Mouse (Mus musculus): ENCODE measurements at regions not wholly inside any gene's neighbourhood (a gene's known extent, or its start where the extent isn't known, plus 50 kb on each side); places are given as distances from the start of the nearest gene placed in this dataset.

- H3K79me2 ChIP-seq (replicated peaks; ENCODE audit: control insufficient read depth, extremely low read depth, insufficient read depth, poor library complexity, severe bottlenecking): no peaks in the 10 kb centered on the region
- H3K9ac ChIP-seq (ENCODE audit: insufficient read depth, low read depth): no peak overlapping the region
- no peak overlapping the region for H3K4me2 ChIP-seq (ENCODE audit: insufficient read depth, low read depth, poor library complexity, severe bottlenecking)
- dilution Hi-C loops (cut with MboI; ENCODE audit: extremely low pct_ligation_motif_present, extremely low pct_unique_long_range_greater_than_20kb, low sequenced_read_pairs): no loop called here
- no peak for TF ChIP-seq NELFE (IDR thresholded peaks at IDR 0.05; ENCODE audit: low read depth, low read length)
- no peak for TF ChIP-seq RCOR1 (conservative IDR thresholded peaks at IDR 0.05; ENCODE audit: low read depth, low read length)
- no peak for TF ChIP-seq MAFK (IDR thresholded peaks at IDR 0.05; ENCODE audit: insufficient replicate concordance, low read length)
- TF ChIP-seq CHD2 (IDR thresholded peaks at IDR 0.05; ENCODE audit: low read length): no peak
- no peak for TF ChIP-seq RAD21 (IDR thresholded peaks at IDR 0.05; ENCODE audit: low read depth, low read length)
- TF ChIP-seq CHD1 (IDR thresholded peaks at IDR 0.05; ENCODE audit: low read depth, low read length): no peak
- no peak for TF ChIP-seq GABPA (IDR thresholded peaks at IDR 0.05; ENCODE audit: insufficient replicate concordance, low read depth, low read length)
- no peak for TF ChIP-seq HCFC1 (IDR thresholded peaks at IDR 0.05; ENCODE audit: low read depth, low read length)
- H3K4me1 ChIP-seq (ENCODE audit: control insufficient read depth in 1 of 2, insufficient read depth in 2 of 2): no peaks in the 10 kb centered on the region
- no peak overlapping the region for H3K27ac ChIP-seq (ENCODE audit: insufficient read depth, low read depth)
- H3K36me3 ChIP-seq (replicated peaks in 1 of 2; ENCODE audit: control insufficient read depth in 1 of 2, insufficient read depth in 1 of 2, low read length in 1 of 2): no peaks in the 10 kb centered on the region
- H3K4me3 ChIP-seq (replicated peaks in 1 of 3; ENCODE audit: low read depth in 2 of 3, low read length in 2 of 3, poor library complexity in 1 of 3): no peak overlapping the region
- no peak for DNase-seq (ENCODE audit: extremely low read depth)
- in situ Hi-C loops (cut with MboI; ENCODE audit: low pct_ligation_motif_present, low pct_unique_long_range_greater_than_20kb, low sequenced_read_pairs): no loop called here
- H3K27me3 ChIP-seq (replicated peaks): no peaks in the 10 kb centered on the region
- H3K9me3 ChIP-seq (replicated peaks; ENCODE audit: low read length): peaks cover 7% of the 10 kb centered on the region
Measured at GRCm38 (mm10) chr14:105830701-105831100, 65.9 kb downstream of the Spry2 start.

- DNase-seq (ENCODE audit: extremely low read depth): no peak
- dilution Hi-C loops (cut with MboI; ENCODE audit: extremely low pct_ligation_motif_present, extremely low pct_unique_long_range_greater_than_20kb, low sequenced_read_pairs): no loop called here
Measured at GRCm38 (mm10) chr14:105830301-105830700, 66.3 kb downstream of the Spry2 start.

More at GRCm38 (mm10) chr14:105830301-105830700, 66.3 kb downstream of the Spry2 start:
- H3K27ac ChIP-seq (ENCODE audit: insufficient read depth, low read depth): no peak overlapping the region
- no peaks in the 10 kb centered on the region for H3K36me3 ChIP-seq (replicated peaks in 1 of 2; ENCODE audit: control insufficient read depth in 1 of 2, insufficient read depth in 1 of 2, low read length in 1 of 2)
- TF ChIP-seq BHLHE40 (IDR thresholded peaks at IDR 0.05; ENCODE audit: low read depth, low read length) (no peak), HCFC1 (IDR thresholded peaks at IDR 0.05; ENCODE audit: low read depth, low read length) (no peak), MAFK (IDR thresholded peaks at IDR 0.05; ENCODE audit: insufficient replicate concordance, low read length) (no peak), SIN3A (IDR thresholded peaks at IDR 0.05; ENCODE audit: low read length) (no peak), ELF1 (IDR thresholded peaks at IDR 0.05; ENCODE audit: low read depth, low read length) (no peak), ZKSCAN1 (IDR thresholded peaks at IDR 0.05; ENCODE audit: borderline replicate concordance, low read depth, low read length) (no peak), TBP (conservative IDR thresholded peaks at IDR 0.05; ENCODE audit: low read depth, low read length) (no peak), POLR2AphosphoS2 (IDR thresholded peaks at IDR 0.05; ENCODE audit: low read depth, low read length) (no peak), E2F4 (IDR thresholded peaks at IDR 0.05; ENCODE audit: insufficient replicate concordance, low read depth, low read length) (no peak), ZC3H11A (IDR thresholded peaks at IDR 0.05; ENCODE audit: low read depth, low read length) (no peak), RAD21 (IDR thresholded peaks at IDR 0.05; ENCODE audit: low read depth, low read length) (no peak), MEF2A (IDR thresholded peaks at IDR 0.05; ENCODE audit: borderline replicate concordance, low read depth, low read length) (no peak), JUN (IDR thresholded peaks at IDR 0.05; ENCODE audit: insufficient read depth, low read depth, low read length) (no peak), RCOR1 (conservative IDR thresholded peaks at IDR 0.05; ENCODE audit: low read depth, low read length) (no peak), SMC3 (IDR thresholded peaks at IDR 0.05; ENCODE audit: low read depth, low read length) (no peak), IRF4 (IDR thresholded peaks at IDR 0.05; ENCODE audit: low read depth, low read length) (no peak), USF2 (conservative IDR thresholded peaks at IDR 0.05; ENCODE audit: low read depth, low read length) (no peak), CHD2 (IDR thresholded peaks at IDR 0.05; ENCODE audit: low read length) (no peak)
- H3K4me2 ChIP-seq (ENCODE audit: insufficient read depth, low read depth, poor library complexity, severe bottlenecking): no peak overlapping the region
- in situ Hi-C loops (cut with MboI; ENCODE audit: low pct_ligation_motif_present, low pct_unique_long_range_greater_than_20kb, low sequenced_read_pairs): no loop called here
- no peaks in the 10 kb centered on the region for H3K4me1 ChIP-seq (ENCODE audit: control insufficient read depth in 1 of 2, insufficient read depth in 2 of 2)
- no peaks in the 10 kb centered on the region for H3K27me3 ChIP-seq (replicated peaks)
- H3K9me3 ChIP-seq (replicated peaks; ENCODE audit: low read length): peaks cover 7% of the 10 kb centered on the region
- H3K4me3 ChIP-seq (replicated peaks in 1 of 3; ENCODE audit: low read depth in 2 of 3, low read length in 2 of 3, poor library complexity in 1 of 3): no peak overlapping the region
- no peaks in the 10 kb centered on the region for H3K79me2 ChIP-seq (replicated peaks; ENCODE audit: control insufficient read depth, extremely low read depth, insufficient read depth, poor library complexity, severe bottlenecking)
- H3K9ac ChIP-seq (ENCODE audit: insufficient read depth, low read depth): no peak overlapping the region

Measured in CH12.LX (cell line).